Mouse (Mus musculus): ENCODE results near the gene Hist1h2an.
"Not testable (repeated sequence)": the region's sequence is repeated elsewhere in the genome, so short reads cannot be mapped to it uniquely, and the experiment has no call there.

Hist1h2an gene

DNA sequence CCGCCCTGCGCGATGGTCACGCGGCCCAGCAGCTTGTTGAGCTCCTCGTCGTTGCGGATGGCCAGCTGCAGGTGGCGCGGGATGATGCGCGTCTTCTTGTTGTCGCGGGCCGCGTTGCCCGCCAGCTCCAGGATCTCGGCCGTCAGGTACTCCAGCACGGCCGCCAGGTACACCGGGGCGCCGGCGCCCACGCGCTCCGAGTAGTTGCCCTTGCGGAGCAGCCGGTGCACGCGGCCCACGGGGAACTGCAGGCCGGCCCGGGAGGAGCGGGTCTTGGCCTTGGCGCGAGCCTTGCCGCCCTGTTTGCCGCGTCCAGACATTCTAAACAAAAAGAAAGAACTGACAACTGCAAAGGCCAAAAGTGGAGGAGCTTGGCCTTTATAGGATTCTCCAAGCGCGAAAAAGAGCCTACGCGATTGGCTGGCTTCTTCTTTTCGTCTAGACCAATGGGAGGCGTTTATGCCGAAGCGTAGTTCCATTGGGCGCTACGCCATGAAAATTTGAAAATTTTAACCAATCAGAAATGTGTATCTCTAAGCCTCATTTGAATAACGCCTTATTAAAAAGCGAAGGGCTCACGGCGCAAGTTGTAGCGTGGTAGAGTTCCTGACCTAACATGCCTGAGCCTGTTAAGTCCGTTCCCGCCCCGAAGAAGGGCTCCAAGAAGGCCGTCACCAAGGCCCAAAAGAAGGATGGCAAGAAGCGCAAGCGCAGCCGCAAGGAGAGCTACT, at the start of gene Hist1h2an, which contains the start of gene Hist1h2bp:
Gene Hist1h2an (minus strand): TSS at position 320 of the 731 bp plus-strand sequence.
Gene Hist1h2bp (plus strand): TSS at position 563 of the 731 bp plus-strand sequence.
- DNase-seq, result peak; percentile 92

DNA sequence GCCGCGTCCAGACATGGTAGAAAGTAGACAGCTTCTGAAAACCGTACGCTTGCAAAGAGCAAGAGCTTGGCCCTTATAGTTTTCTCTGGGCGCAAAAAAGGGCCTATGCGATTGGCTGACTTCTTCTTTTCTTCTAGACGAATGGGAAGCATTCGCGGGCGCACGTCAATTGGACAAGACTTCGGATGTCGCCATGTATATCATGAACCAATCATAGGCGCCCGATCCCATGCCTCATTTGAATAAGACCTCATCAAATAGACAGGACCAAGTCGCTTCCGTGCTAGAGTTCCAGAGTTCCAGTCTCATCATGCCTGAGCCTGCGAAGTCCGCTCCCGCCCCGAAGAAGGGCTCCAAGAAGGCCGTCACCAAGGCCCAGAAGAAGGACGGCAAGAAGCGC, 46.4 kb upstream of the Hist1h2an start, which contains the start of the genes Hist1h2ap and Hist1h2br:
Gene Hist1h2ap (minus strand): TSS at position 47 of the 400 bp plus-strand sequence.
Gene Hist1h2br (plus strand): TSS at position 283 of the 400 bp plus-strand sequence.
- DNase-seq, result not testable (repeated sequence)

DNA sequence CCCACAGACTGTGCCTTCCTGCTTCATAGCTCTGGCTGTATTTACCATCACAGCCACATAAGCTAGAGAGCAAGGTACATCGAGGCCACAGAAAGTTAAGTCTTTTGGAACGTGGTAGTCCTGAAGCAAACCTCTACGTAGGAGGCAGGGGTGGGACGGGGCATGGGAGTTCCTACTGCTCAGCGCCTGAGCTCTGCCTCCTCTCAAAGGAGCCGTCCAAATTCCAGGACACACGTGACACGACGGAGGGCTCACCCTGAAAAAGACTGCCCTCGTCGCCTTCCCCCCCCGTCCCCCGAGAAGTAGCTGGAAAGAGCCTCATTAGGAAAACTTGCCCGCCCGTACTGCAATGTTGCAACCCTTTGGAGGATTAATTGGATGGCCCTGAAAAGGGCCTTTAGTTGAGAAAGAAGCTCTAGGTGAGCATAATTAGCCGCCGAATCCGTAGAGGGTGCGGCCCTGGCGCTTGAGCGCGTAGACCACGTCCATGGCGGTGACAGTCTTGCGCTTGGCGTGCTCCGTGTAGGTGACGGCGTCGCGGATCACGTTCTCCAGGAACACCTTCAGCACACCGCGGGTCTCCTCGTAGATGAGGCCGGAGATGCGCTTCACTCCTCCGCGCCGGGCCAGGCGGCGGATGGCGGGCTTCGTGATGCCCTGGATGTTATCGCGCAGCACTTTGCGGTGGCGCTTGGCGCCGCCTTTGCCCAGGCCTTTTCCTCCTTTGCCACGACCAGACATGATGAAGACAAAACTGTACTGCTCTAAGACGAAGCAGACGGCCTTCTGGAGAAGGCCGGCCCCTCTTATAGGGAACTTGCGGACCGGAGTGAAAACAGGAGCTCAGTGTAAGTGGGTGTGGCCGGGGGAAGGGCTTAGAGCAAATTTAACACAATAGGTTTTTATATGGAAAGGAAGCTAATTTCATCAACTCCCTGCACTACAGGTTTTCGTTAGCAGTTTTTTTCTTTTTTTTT, 44.7 kb upstream of the Hist1h2an start, which contains the start of gene Hist1h4n:
Gene Hist1h4n (minus strand): TSS at position 779 of the 977 bp plus-strand sequence.
- peak; percentile 24 for DNase-seq

DNA sequence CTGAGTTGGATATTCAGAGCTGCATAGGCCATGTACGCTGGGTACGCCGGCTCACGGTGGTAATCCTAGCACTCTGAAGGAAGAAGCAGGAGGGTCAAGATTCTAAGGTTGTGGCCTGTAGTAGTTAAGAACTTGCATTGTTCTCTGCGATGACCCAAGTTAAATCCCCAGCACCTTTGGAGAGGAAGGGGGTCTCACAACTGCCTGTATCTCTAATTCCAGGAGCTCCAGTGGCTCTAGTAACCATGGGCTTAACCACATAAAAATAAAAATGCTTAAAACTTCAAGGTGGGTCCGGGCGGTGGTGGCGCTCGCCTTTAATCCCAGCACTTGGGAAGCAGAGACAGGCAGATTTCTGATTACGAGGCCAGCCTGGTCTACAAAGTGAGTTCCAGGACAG, 43.3 kb upstream of the Hist1h2an start:
- no peak for DNase-seq

DNA sequence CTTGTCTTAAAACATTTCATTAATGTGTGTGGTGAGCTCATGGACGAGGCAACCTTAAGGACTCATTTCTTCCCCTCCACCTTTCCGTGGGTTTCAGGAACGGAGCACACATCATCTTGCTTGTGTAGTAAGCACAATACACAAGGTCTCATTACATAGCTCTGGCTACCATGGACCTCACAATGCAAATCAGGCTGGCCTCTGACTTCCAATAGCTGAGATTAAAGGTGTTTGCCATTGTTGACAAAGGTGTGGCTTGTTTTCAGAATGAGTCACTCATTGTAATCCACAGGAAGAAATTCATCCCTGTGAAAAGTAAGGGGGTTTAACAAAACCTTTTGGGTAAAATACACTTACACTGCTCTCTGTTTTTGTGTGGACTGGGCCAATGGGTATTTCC, 41.5 kb upstream of the Hist1h2an start:
- no peak for DNase-seq

DNA sequence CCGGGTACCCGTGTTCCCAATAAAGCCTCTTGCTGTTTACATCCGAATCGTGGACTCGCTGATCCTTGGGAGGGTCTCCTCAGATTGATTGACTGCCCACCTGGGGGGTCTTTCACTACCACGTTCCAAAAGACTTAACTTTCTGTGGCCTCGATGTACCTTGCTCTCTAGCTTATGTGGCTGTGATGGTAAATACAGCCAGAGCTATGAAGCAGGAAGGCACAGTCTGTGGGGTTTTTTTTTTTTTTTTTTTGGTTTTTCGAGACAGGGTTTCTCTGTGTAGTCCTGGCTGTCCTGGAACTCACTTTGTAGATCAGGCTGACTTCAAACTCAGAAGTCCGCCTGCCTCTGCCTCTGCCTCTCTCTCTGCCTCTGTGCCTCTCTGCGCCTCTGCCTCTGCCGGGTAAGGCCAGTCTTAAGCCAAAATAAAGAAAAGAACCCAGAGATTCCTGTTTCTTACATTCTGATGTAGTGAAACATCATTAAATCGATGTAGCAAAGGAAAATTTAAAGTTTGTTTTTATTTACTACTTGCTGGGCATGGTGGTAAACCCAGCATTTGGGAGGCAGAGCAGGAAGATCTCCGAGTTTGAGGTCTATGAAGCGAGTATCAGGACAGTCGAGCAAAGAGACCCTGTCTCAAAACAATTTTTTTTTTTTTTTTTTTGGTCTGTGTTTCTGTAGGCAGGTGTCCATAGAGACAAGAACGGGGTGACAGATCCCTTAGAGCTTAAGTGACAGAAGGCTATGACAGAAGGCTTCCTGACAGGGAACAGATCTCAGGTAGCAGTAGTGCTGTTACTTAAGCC, 33.3 kb upstream of the Hist1h2an start:
- not testable (repeated sequence) for DNase-seq

DNA sequence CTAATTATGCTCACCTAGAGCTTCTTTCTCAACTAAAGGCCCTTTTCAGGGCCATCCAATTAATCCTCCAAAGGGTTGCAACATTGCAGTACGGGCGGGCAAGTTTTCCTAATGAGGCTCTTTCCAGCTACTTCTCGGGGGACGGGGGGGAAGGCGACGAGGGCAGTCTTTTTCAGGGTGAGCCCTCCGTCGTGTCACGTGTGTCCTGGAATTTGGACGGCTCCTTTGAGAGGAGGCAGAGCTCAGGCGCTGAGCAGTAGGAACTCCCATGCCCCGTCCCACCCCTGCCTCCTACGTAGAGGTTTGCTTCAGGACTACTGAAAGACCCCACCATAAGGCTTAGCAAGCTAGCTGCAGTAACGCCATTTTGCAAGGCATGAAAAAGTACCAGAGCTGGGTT, 25.1 kb upstream of the Hist1h2an start:
- DNase-seq, result not testable (repeated sequence)

DNA sequence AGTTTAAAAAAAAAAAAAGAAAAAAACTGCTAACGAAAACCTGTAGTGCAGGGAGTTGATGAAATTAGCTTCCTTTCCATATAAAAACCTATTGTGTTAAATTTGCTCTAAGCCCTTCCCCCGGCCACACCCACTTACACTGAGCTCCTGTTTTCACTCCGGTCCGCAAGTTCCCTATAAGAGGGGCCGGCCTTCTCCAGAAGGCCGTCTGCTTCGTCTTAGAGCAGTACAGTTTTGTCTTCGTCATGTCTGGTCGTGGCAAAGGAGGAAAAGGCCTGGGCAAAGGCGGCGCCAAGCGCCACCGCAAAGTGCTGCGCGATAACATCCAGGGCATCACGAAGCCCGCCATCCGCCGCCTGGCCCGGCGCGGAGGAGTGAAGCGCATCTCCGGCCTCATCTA, 24.5 kb upstream of the Hist1h2an start, which contains the start of gene Hist1h4m:
Gene Hist1h4m (plus strand): TSS at position 208 of the 400 bp plus-strand sequence.
- DNase-seq, result peak; percentile 30

DNA sequence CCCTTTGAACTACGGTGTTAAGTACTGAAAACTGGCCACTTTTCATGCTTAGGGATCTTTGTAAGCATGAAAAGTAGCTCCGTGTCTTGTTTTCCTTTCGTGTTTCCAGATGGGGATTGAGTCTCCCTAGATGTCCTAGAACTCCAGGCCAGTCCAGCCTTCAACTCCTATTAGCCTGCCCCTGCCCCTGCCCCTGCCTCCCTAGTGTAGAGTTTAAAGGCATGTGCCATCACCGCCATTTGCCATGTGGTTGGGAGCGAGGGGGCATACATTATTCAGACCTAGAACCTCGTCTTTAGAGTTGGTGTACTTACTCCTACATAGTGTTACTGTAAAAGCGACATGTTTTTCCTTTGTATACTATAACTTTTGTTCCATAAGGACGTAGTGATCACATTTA, 24.1 kb upstream of the Hist1h2an start:
- DNase-seq, result not testable (repeated sequence)

DNA sequence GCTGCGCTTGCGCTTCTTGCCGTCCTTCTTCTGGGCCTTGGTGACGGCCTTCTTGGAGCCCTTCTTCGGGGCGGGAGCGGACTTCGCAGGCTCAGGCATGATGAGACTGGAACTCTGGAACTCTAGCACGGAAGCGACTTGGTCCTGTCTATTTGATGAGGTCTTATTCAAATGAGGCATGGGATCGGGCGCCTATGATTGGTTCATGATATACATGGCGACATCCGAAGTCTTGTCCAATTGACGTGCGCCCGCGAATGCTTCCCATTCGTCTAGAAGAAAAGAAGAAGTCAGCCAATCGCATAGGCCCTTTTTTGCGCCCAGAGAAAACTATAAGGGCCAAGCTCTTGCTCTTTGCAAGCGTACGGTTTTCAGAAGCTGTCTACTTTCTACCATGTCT, 23.1 kb upstream of the Hist1h2an start, which contains the start of the genes Hist1h2bq and Hist1h2ao:
Gene Hist1h2bq (minus strand): TSS at position 125 of the 400 bp plus-strand sequence.
Gene Hist1h2ao (plus strand): TSS at position 393 of the 400 bp plus-strand sequence.
- DNase-seq, result not testable (repeated sequence)

DNA sequence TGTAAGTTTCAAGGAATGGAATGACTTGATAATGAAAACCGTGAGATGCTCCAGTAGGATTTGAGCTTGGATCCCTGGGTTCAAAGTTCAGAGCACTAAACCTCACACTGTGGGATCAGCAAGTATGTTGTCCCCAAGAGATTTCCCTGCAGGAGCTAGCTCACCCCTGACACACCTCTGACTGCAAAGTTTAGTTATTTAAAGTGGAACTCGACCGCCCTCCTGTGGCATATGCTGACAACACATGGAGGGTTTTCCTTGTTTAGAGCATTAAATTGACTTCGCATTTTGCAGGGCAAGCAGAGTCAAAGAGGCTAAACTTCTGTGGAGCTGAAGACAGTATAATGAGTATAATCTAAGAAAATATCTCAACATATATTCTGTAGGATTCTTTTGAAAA, 16.0 kb upstream of the Hist1h2an start:
- DNase-seq, result not testable (repeated sequence)

DNA sequence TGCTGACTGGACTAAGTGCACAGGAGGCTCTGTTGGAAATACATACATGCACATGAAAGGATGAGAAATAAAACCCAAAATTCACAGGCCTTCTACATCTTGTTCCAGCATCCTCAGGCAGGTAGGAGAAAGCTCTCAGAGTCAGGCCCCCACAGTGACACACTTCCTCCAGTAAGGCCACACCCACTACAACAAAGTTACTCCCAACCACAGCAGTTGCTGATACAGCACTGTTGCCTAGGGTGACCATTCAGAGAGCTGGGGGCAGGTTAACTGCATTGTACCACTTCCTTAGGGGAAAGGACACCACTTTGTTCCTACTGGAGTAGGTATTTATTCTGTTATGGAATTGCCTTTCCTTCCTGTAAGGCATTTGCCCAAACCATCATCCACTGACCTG, 10.1 kb upstream of the Hist1h2an start:
- DNase-seq, result not testable (repeated sequence)

DNA sequence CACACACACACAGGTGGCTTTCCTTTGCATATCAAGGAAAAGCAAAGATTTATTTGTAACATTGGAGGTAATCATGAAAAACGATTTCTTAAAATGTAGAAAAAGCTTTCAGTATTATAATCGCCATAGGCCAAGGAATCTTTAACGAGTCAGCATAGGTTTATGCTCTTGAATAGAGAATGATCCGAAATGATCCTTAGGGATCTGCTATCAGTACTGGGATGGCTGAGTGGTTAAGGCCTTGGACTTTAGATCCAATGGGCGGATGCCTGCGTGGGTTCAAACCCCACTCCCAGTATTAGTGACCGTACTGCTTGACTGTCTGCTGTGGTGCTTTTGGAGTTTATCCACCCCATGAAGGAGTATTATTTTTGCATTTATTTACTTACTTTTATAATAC, 8.6 kb upstream of the Hist1h2an start:
- DNase-seq, result no peak

DNA sequence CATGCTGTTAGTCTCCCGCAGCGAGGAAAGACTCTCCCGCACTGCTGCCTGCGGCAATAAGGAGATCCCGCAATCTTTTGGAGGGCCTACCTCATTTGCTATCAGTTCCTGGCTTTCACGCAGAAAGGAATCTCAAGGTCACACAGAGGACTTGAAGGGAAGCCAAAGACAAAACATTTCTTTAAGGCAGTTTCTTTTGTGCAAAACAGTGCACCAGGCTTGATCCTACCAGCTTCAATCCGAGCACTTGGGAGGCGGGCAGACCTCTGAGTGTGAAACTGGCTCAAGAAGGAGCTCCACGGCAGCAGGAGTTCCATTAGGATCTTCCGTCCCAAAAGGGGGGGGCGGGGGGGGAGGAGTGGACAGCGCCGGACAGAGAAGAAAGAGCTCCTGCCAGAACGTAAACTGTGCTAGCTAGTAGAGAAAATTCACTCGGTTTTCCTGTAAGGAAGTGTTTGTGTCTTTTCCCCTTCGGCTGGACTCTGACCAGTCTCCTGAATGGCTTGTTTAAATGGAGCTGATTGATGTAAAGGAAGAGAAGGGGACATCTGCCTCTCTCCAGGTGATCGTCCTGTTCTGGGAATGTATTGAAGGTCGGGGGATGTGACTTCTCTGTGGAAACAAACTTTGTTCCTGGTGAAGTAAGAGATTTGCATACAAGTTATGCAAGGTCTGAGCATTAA, 3.7 kb upstream of the Hist1h2an start:
- no peak for DNase-seq

DNA sequence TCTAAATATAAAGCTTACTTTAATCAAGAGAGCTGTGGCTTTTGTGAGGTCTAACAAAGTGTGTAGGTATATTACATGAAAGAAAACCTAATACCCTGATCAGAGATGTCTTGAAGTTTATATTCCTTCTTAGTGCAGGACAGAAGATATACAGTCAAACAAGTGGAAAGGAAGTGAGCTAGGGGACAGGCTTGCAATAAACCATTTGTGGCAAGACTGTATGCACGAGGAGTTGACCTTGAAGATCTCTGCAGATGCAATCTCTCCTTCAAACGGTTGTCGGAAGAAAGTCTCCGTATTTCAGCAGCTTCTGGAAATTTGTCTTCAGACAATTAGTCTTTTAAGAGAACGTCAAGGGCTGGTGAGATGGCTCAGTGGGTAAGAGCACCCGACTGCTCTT, 2.9 kb upstream of the Hist1h2an start:
- no peak for DNase-seq

DNA sequence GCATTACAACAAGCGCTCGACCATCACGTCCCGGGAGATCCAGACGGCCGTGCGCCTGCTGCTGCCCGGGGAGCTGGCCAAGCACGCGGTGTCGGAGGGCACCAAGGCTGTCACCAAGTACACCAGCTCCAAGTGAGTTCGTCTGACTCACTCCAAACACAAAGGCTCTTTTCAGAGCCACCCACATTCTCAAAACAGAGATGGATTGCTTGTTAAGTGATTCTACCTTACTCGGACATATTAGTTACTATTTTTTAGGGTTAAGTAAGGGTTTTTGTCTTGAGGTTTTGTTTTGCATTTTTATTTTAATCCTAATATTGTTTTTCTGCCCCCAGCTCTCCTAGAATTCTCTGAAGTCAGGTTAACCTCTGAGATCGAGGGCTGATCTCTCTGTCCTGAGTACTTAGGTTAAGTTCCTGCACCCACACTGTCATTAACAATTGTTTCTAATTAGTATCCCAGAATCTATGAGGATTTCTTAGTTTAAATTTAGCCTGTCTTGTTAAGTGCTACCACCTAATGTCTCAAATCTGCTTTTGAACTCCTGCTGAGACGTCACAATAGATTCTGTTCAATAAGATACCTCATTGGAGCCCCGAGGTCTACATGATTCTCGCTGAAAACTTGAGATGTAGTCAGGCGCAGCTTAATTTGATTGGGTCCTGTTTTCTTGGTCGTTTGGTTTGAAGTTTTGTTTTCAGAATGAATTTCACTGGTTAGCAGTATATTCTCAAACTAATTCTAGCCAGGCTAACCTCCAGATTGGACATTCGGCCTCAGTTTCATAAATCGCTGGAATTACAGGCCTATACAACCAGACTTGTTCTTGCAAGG, 959 bp upstream of the Hist1h2an start:
- no peak for DNase-seq

DNA sequence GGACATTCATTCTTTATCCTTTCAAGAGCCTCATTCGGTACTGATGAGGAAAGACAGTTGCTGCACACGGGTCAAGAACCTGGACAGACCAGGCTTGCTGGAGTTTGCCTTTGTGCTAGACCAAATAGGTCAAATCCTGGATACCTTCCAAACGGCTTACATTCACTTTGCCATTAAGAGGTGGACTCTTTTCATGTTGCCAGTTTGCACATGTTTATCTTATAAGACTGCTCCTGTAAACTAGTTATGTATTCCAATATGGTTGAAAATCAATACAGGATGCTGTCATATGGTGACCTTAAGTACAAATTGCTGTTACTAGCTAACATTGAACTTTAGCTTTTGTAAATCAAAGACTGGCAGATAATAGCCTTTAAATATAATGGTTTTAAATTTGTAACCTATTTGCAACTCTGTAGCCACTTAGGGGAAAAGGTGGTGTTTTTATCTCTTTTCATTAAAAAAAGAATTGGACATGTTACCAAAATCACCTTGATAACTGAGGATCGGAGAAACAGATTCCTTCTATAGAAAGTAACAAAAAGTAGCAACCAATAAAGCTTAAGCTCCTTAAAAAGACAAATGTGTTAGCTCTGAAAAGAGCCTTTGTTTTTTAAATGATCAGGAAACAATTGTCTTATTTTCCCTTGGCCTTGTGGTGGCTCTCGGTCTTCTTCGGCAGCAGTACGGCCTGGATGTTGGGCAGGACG, 674 bp downstream of the Hist1h2an start:
- no peak for DNase-seq

DNA sequence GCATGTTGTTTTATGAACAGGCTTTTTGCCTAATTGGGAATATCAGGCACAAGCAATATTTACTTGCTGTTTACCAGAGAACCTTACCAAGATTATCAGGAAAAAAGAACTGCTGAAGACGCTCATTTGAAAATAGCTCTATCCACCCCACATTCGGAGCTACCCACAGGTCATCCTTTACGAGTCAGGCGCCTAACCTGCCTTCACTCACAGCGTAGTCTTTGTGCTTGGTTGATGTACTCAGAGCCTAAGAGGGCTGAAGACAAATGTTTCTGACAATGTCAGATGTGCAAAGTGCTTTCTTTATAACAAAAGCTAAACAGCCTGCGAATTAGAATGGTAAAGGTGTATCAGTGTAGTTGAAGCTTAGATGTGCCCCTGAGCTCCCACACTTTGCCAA, 2.7 kb downstream of the Hist1h2an start:
- DNase-seq, result no peak

DNA sequence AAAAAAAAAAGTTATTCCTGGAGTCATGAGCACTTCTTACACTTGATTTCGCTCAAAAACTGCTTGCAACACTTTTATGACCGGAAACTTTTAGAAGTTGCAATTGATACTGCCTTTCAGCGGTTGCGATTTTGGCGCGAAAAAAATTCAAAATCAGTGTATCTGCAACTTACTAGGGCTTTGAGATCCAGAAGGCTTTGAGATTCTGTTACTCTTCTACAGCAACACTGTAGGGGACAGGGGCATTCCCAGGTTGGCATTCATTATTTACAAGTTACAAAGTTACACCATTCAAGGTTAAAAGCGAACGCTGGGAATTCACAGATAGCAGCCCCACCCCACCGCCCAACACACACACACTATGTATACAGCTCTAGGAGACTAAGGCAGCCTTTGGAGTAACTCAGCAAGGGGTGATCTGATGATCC, 3.3 kb downstream of the Hist1h2an start:
- peak; percentile 28 for DNase-seq

DNA sequence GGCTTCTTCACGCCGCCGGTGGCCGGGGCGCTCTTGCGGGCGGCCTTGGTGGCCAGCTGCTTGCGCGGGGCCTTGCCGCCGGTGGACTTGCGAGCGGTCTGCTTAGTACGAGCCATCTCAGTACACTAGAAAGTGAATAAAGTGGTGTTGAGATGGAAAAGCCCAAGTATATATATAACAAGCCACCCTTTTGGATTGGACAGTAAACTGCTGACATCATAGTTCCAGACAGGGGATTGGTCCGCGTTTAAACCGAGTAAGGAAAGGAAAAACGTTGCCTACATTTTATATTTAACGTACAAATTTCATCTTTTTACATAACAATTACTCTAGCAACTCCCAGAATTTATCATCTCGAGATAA, 3.8 kb downstream of the Hist1h2an start, which contains the start of gene Hist1h3i:
Gene Hist1h3i (minus strand): TSS at position 116 of the 363 bp plus-strand sequence.
- peak; percentile 61 for DNase-seq

Measured in cerebellum, adult 11-12 months (tissue).